Mouse (Mus musculus): ENCODE measurements around the gene Mettl13. TPM values are rescaled to one million over a fixed set of nuclear protein-coding genes. Genes with fewer than 3 reads are reported as not detected.
A peak's percentile ranks its signal among the peaks of the same experiment; 100 is the strongest.

Mettl13 gene
- 21.2 TPM for polyA plus RNA-seq (2012; fragmentation: generic; extraction: Trizol)
- long read RNA-seq, experiment 1, full-length matches to known transcripts: 7 of 9 reads
- long read RNA-seq, experiment 1, partial matches to known transcripts: 1 of 9 reads
- long read RNA-seq, experiment 1, other reads (novel, unspliced or antisense): 1 of 9 reads
- long read RNA-seq, experiment 2, full-length matches to known transcripts: 144 of 165 reads
- long read RNA-seq, experiment 2, partial matches to known transcripts: 11 of 165 reads
- long read RNA-seq, experiment 2, other reads (novel, unspliced or antisense): 10 of 165 reads

- H3K79me3 ChIP-seq (ENCODE audit: low read depth): peaks cover 21% of the 10 kb centered on the region
- peak within 1 kb of the TSS; percentile 84 for H3ac ChIP-seq (ENCODE audit: control insufficient read depth, insufficient read length, low read depth)
- H3K4me3 ChIP-seq (ENCODE audit: insufficient read depth, poor library complexity, severe bottlenecking): peak within 1 kb of the TSS; percentile 65
- TF ChIP-seq USF1 (IDR thresholded peaks at IDR 0.05; ENCODE audit: low read depth): peak; percentile 30
- no peak for TF ChIP-seq FOSL1 (IDR thresholded peaks at IDR 0.05; ENCODE audit: insufficient read depth, low read length, poor library complexity, severe bottlenecking)
- no peak for TF ChIP-seq MYOG (IDR thresholded peaks at IDR 0.05; ENCODE audit: control insufficient read depth, extremely low read depth, insufficient read length)
- TF ChIP-seq CTCF (IDR thresholded peaks at IDR 0.05; ENCODE audit: control insufficient read depth, insufficient read depth, insufficient read length): no peak
- TF ChIP-seq MAX (IDR thresholded peaks at IDR 0.05): peak; percentile 94
- H3K27me3 ChIP-seq (ENCODE audit: control insufficient read depth, insufficient read depth, insufficient read length): no peaks in the 10 kb centered on the region
- peaks cover 36% of the 10 kb centered on the region for H3K79me2 ChIP-seq (ENCODE audit: control insufficient read depth, insufficient read depth)
- peaks cover 16% of the 10 kb centered on the region for H3K36me3 ChIP-seq (ENCODE audit: control insufficient read depth, insufficient read depth)
Observed at GRCm38 (mm10) chr1:162548016-162548916, at the start of gene Mettl13. TSS of gene Mettl13 (minus strand) at chr1:162548551.

GRCm38 (mm10) chr1:162597379-162598102, 49.2 kb upstream of the Mettl13 start:
- Histone ChIP-seq H3K4me3 (ENCODE audit: insufficient read depth, poor library complexity, severe bottlenecking) (no peak overlapping the region), H3K79me3 (ENCODE audit: low read depth) (no peaks in the 10 kb centered on the region), H3K27me3 (ENCODE audit: control insufficient read depth, insufficient read depth, insufficient read length) (no peaks in the 10 kb centered on the region), H3ac (ENCODE audit: control insufficient read depth, insufficient read length, low read depth) (no peak overlapping the region), H3K36me3 (ENCODE audit: control insufficient read depth, insufficient read depth) (peaks cover 39% of the 10 kb centered on the region), H3K79me2 (ENCODE audit: control insufficient read depth, insufficient read depth) (no peaks in the 10 kb centered on the region)
- TF ChIP-seq MYOD1 (IDR thresholded peaks at IDR 0.05; ENCODE audit: control insufficient read depth, insufficient read length, low read depth) (no peak), FOSL1 (IDR thresholded peaks at IDR 0.05; ENCODE audit: insufficient read depth, low read length, poor library complexity, severe bottlenecking) (no peak), CTCF (IDR thresholded peaks at IDR 0.05; ENCODE audit: control insufficient read depth, insufficient read depth, insufficient read length) (no peak), MYOG (IDR thresholded peaks at IDR 0.05; ENCODE audit: control insufficient read depth, extremely low read depth, insufficient read length) (no peak), MAX (IDR thresholded peaks at IDR 0.05) (no peak), CEBPB (IDR thresholded peaks at IDR 0.05; ENCODE audit: low read depth) (no peak), USF1 (IDR thresholded peaks at IDR 0.05; ENCODE audit: low read depth) (no peak)

- Histone ChIP-seq H3K27me3 (ENCODE audit: control insufficient read depth, insufficient read depth, insufficient read length) (no peaks in the 10 kb centered on the region), H3ac (ENCODE audit: control insufficient read depth, insufficient read length, low read depth) (no peak overlapping the region), H3K4me3 (ENCODE audit: insufficient read depth, poor library complexity, severe bottlenecking) (no peak overlapping the region), H3K36me3 (ENCODE audit: control insufficient read depth, insufficient read depth) (peaks cover 38% of the 10 kb centered on the region), H3K79me2 (ENCODE audit: control insufficient read depth, insufficient read depth) (no peaks in the 10 kb centered on the region), H3K79me3 (ENCODE audit: low read depth) (no peaks in the 10 kb centered on the region)
- no peak for TF ChIP-seq USF1 (IDR thresholded peaks at IDR 0.05; ENCODE audit: low read depth)
- TF ChIP-seq CEBPB (IDR thresholded peaks at IDR 0.05; ENCODE audit: low read depth): no peak
- no peak for TF ChIP-seq FOSL1 (IDR thresholded peaks at IDR 0.05; ENCODE audit: insufficient read depth, low read length, poor library complexity, severe bottlenecking)
- TF ChIP-seq MYOG (IDR thresholded peaks at IDR 0.05; ENCODE audit: control insufficient read depth, extremely low read depth, insufficient read length): no peak
- no peak for TF ChIP-seq MAX (IDR thresholded peaks at IDR 0.05)
- no peak for TF ChIP-seq MYOD1 (IDR thresholded peaks at IDR 0.05; ENCODE audit: control insufficient read depth, insufficient read length, low read depth)
- TF ChIP-seq CTCF (IDR thresholded peaks at IDR 0.05; ENCODE audit: control insufficient read depth, insufficient read depth, insufficient read length): no peak
Observed at GRCm38 (mm10) chr1:162590415-162590997, 42.2 kb upstream of the Mettl13 start.

- H3K27me3 ChIP-seq (ENCODE audit: control insufficient read depth, insufficient read depth, insufficient read length): no peaks in the 10 kb centered on the region
- no peaks in the 10 kb centered on the region for H3K79me3 ChIP-seq (ENCODE audit: low read depth)
- no peak overlapping the region for H3ac ChIP-seq (ENCODE audit: control insufficient read depth, insufficient read length, low read depth)
- H3K36me3 ChIP-seq (ENCODE audit: control insufficient read depth, insufficient read depth): peaks cover 33% of the 10 kb centered on the region
- H3K4me3 ChIP-seq (ENCODE audit: insufficient read depth, poor library complexity, severe bottlenecking): no peak overlapping the region
- TF ChIP-seq MYOD1 (IDR thresholded peaks at IDR 0.05; ENCODE audit: control insufficient read depth, insufficient read length, low read depth): no peak
- no peaks in the 10 kb centered on the region for H3K79me2 ChIP-seq (ENCODE audit: control insufficient read depth, insufficient read depth)
Observed at GRCm38 (mm10) chr1:162589443-162589842, 41.1 kb upstream of the Mettl13 start.

- Histone ChIP-seq H3K36me3 (ENCODE audit: control insufficient read depth, insufficient read depth) (peaks cover 34% of the 10 kb centered on the region), H3K79me3 (ENCODE audit: low read depth) (no peaks in the 10 kb centered on the region), H3K27me3 (ENCODE audit: control insufficient read depth, insufficient read depth, insufficient read length) (no peaks in the 10 kb centered on the region), H3ac (ENCODE audit: control insufficient read depth, insufficient read length, low read depth) (no peak overlapping the region), H3K4me3 (ENCODE audit: insufficient read depth, poor library complexity, severe bottlenecking) (no peak overlapping the region), H3K79me2 (ENCODE audit: control insufficient read depth, insufficient read depth) (no peaks in the 10 kb centered on the region)
- TF ChIP-seq MAX (IDR thresholded peaks at IDR 0.05) (no peak), CEBPB (IDR thresholded peaks at IDR 0.05; ENCODE audit: low read depth) (no peak), MYOG (IDR thresholded peaks at IDR 0.05; ENCODE audit: control insufficient read depth, extremely low read depth, insufficient read length) (no peak), FOSL1 (IDR thresholded peaks at IDR 0.05; ENCODE audit: insufficient read depth, low read length, poor library complexity, severe bottlenecking) (no peak), MYOD1 (IDR thresholded peaks at IDR 0.05; ENCODE audit: control insufficient read depth, insufficient read length, low read depth) (no peak), CTCF (IDR thresholded peaks at IDR 0.05; ENCODE audit: control insufficient read depth, insufficient read depth, insufficient read length) (no peak), USF1 (IDR thresholded peaks at IDR 0.05; ENCODE audit: low read depth) (no peak)
Observed at GRCm38 (mm10) chr1:162588606-162589005, 40.3 kb upstream of the Mettl13 start.
